Mouse (Mus musculus): ENCODE measurements at regions not wholly inside any gene's neighbourhood (a gene's known extent, or its start where the extent isn't known, plus 50 kb on each side); places are given as distances from the start of the nearest gene placed in this dataset.

- WGBS, result 42% methylated on average over 1 of the region's 1 CpGs
- Histone ChIP-seq H3K27ac (ENCODE audit: low read depth) (no peak overlapping the region), H3K9me3 (ENCODE audit: control insufficient read depth, low read length) (no peaks in the 10 kb centered on the region), H3K4me3 (ENCODE audit: low read depth, low read length) (no peak overlapping the region), H3K4me2 (ENCODE audit: low read length) (no peak overlapping the region), H3K9ac (ENCODE audit: low read length) (no peak overlapping the region), H3K27me3 (replicated peaks; ENCODE audit: control insufficient read depth, insufficient read depth, low read length) (no peaks in the 10 kb centered on the region), H3K4me1 (replicated peaks; ENCODE audit: control insufficient read depth, insufficient read depth, low read length) (no peaks in the 10 kb centered on the region), H3K36me3 (ENCODE audit: control insufficient read depth, insufficient read depth, low read length) (no peaks in the 10 kb centered on the region)
- DNase-seq (ENCODE audit: low spot score) (no peak), ATAC-seq (replicated peaks; ENCODE audit: low FRiP score, low TSS enrichment, low read depth) (no peak)
Measured at GRCm38 (mm10) chr14:82998135-82998534, 1445.2 kb upstream of the Pcdh17 start.

GRCm38 (mm10) chr14:83002178-83002911 lies 1441.0 kb upstream of the Pcdh17 start:
- H3K9ac ChIP-seq (ENCODE audit: low read length), result no peak overlapping the region
- H3K4me3 ChIP-seq (ENCODE audit: low read depth, low read length), result no peak overlapping the region
- H3K27ac ChIP-seq (ENCODE audit: low read depth), result no peak overlapping the region
- no peaks in the 10 kb centered on the region for H3K9me3 ChIP-seq (ENCODE audit: control insufficient read depth, low read length)
- no peak overlapping the region for H3K4me2 ChIP-seq (ENCODE audit: low read length)
- peak; percentile 85 for ATAC-seq (replicated peaks; ENCODE audit: low FRiP score, low TSS enrichment, low read depth)
- no peak for DNase-seq (ENCODE audit: low spot score)
- no peaks in the 10 kb centered on the region for H3K4me1 ChIP-seq (replicated peaks; ENCODE audit: control insufficient read depth, insufficient read depth, low read length)
- 76% methylated on average over 2 of the region's 2 CpGs for WGBS
- H3K27me3 ChIP-seq (replicated peaks; ENCODE audit: control insufficient read depth, insufficient read depth, low read length), result no peaks in the 10 kb centered on the region
- no peaks in the 10 kb centered on the region for H3K36me3 ChIP-seq (ENCODE audit: control insufficient read depth, insufficient read depth, low read length)

GRCm38 (mm10) chr14:83008549-83008948 lies 1434.8 kb upstream of the Pcdh17 start:
- no peak overlapping the region for H3K4me2 ChIP-seq (ENCODE audit: low read length)
- ATAC-seq (replicated peaks; ENCODE audit: low FRiP score, low TSS enrichment, low read depth), result no peak
- H3K9me3 ChIP-seq (ENCODE audit: control insufficient read depth, low read length), result no peaks in the 10 kb centered on the region

GRCm38 (mm10) chr14:83021886-83022285 lies 1421.5 kb upstream of the Pcdh17 start:
- Histone ChIP-seq H3K9ac (ENCODE audit: low read length) (no peak overlapping the region), H3K4me3 (ENCODE audit: low read depth, low read length) (no peak overlapping the region), H3K4me1 (replicated peaks; ENCODE audit: control insufficient read depth, insufficient read depth, low read length) (no peaks in the 10 kb centered on the region), H3K27me3 (replicated peaks; ENCODE audit: control insufficient read depth, insufficient read depth, low read length) (no peaks in the 10 kb centered on the region), H3K36me3 (ENCODE audit: control insufficient read depth, insufficient read depth, low read length) (no peaks in the 10 kb centered on the region), H3K27ac (ENCODE audit: low read depth) (no peak overlapping the region), H3K9me3 (ENCODE audit: control insufficient read depth, low read length) (no peaks in the 10 kb centered on the region), H3K4me2 (ENCODE audit: low read length) (no peak overlapping the region)
- ATAC-seq (replicated peaks; ENCODE audit: low FRiP score, low TSS enrichment, low read depth) (no peak), DNase-seq (ENCODE audit: low spot score) (no peak)

More at GRCm38 (mm10) chr14:83008549-83008948, 1434.8 kb upstream of the Pcdh17 start:
- Histone ChIP-seq H3K4me3 (ENCODE audit: low read depth, low read length) (no peak overlapping the region), H3K27me3 (replicated peaks; ENCODE audit: control insufficient read depth, insufficient read depth, low read length) (no peaks in the 10 kb centered on the region), H3K4me1 (replicated peaks; ENCODE audit: control insufficient read depth, insufficient read depth, low read length) (no peaks in the 10 kb centered on the region), H3K9ac (ENCODE audit: low read length) (no peak overlapping the region), H3K27ac (ENCODE audit: low read depth) (no peak overlapping the region), H3K36me3 (ENCODE audit: control insufficient read depth, insufficient read depth, low read length) (no peaks in the 10 kb centered on the region)
- DNase-seq (ENCODE audit: low spot score), result no peak

All from intestine, embryonic 14.5 days (tissue).